Mouse (Mus musculus) ES-E14 (cell line): ENCODE measurements around the gene Rnase12.

Experiments used
- CHD2 ChIP-seq: IDR thresholded peaks from 2 replicates; pipeline ENCODE4 v1.6.1; 2014; ENCODE audit warnings: mild to moderate bottlenecking, low read depth, low read length, inconsistent platforms
- HCFC1 ChIP-seq: IDR thresholded peaks from 2 replicates; pipeline ENCODE4 v1.6.1; 2012; ENCODE audit warnings: low read length, inconsistent platforms, borderline replicate concordance; ENCODE audit not compliant: insufficient read depth
- MAFK ChIP-seq: IDR thresholded peaks from 2 replicates; pipeline ENCODE4 v1.6.1; 2014; ENCODE audit warnings: mild to moderate bottlenecking, low read depth, low read length, inconsistent platforms; ENCODE audit not compliant: insufficient read depth

GRCm38 (mm10) chr14:51090921-51091900 is 33.8 kb upstream of the Rnase12 start, which contains the start of the genes Rnase4 and Ang:
- TF ChIP-seq HCFC1 = no peak
- no peak for TF ChIP-seq CHD2
- TF ChIP-seq MAFK = no peak
